Mouse (Mus musculus): ENCODE measurements around the gene 1700113H08Rik. TPM values are rescaled to one million over a fixed set of nuclear protein-coding genes. Genes with fewer than 3 reads are reported as not detected.

1700113H08Rik gene
- 0.21 TPM in 1 of 2 replicates, not detected in the other for polyA plus RNA-seq (2015; fragmentation: Nextera tagmentation; extraction: Ambion mirVana)

DNA sequence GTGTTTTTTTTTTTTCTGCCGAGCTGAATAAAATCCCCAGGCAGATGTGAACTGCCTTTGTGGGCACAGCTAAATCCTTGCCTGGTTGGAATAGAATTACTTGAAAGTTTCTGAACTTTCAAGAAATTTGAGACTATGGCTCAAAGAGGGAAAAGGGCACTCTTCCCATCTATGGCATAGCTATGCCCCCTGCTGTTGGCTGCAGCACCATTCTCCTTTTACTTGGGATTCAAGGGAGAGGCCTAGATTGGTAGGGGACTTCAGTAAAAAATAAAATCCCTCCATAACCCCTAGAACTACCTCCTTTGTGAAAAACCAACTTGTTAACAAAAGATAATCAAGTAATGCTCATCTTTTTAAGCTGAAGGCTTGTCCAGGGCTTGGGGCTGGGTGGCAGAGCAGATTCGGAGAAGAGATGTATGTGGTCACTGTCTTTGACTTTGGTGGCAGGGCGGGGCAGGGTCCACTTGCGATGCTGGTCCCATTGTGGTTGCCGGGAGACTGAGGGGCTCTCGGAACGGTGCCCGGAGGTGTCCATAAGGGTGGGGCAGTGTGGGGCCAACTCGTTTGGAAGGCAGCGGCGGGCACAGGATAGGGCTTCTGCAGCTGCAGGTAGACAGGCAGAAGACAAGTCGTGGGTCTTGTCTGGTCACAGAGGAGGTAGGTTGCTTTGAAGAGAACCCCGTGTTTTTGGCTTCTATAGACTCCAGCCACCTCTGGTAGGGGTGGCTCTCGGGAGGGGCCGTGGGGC, at the start of gene 1700113H08Rik:
1700113H08Rik (plus strand) TSS at position 546 of the 751 bp plus-strand sequence.
- Histone ChIP-seq H3K36me3 (no peaks in the 10 kb centered on the region), H3K27me3 (0 out of 2 replicates have a peak, but pooled peaks cover 4% of the 10 kb centered on the region), H3K4me1 (replicated peaks) (peaks cover 16% of the 10 kb centered on the region), H3K4me3 (peak within 1 kb of the TSS; percentile 52), H3K9ac (peak within 1 kb of the TSS; percentile 46), H3K27ac (replicated peaks) (peak within 1 kb of the TSS; percentile 80), H3K9me3 (no peaks in the 10 kb centered on the region), H3K4me2 (peak within 1 kb of the TSS; percentile 82)
- WGBS = 3% methylated on average over 15 of the region's 15 CpGs
- ATAC-seq (ENCODE audit: low FRiP score, low read depth) = 0 out of 2 replicates have a peak, but pooled peaks have one; percentile 10

DNA sequence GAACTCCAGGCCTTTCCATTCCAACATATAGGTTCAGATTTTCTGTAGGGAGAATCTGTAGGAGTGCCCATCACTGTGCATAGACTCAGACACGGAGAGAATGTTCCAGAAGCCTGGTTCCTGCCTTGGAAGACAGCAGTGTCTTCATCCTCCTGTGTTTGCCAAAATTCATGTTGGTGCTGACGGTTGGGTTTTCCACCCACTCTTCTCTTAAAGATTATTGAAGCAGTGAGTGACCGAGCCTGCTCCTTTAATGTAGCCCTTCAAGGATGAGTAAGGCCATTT, 49.7 kb upstream of the 1700113H08Rik start:
- Histone ChIP-seq H3K27me3 (no peaks in the 10 kb centered on the region), H3K4me1 (replicated peaks) (no peaks in the 10 kb centered on the region), H3K4me2 (no peak overlapping the region), H3K36me3 (no peaks in the 10 kb centered on the region), H3K27ac (replicated peaks) (no peak overlapping the region), H3K9ac (no peak overlapping the region), H3K9me3 (no peaks in the 10 kb centered on the region), H3K4me3 (no peak overlapping the region)
- WGBS = 89% methylated on average over 3 of the region's 3 CpGs
- ATAC-seq (ENCODE audit: low FRiP score, low read depth) = no peak

DNA sequence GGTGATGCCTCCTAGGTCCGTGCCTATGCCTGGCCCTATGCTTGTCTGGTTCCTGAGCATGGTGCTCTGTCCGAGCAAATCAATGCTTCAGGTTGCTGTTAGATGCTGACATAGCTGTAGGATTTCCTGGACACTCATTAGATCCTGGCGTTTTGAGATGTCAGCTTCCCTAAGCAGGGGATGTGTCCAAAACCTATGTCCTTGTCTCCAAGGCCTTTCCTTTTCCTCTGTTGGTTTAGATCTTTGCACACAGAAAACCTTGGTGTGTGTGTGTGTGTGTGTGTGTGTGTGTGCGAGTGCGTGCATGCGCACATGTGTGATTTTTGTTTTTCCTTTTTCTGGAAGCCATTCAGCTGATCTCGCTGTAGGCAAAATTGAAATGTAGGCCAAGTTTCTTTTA, 45.8 kb upstream of the 1700113H08Rik start:
- Histone ChIP-seq H3K4me1 (replicated peaks) (0 out of 2 replicates have a peak, but pooled peaks cover 5% of the 10 kb centered on the region), H3K4me2 (no peak overlapping the region), H3K27ac (replicated peaks) (no peak overlapping the region), H3K9ac (no peak overlapping the region), H3K36me3 (no peaks in the 10 kb centered on the region), H3K4me3 (no peak overlapping the region), H3K27me3 (no peaks in the 10 kb centered on the region), H3K9me3 (no peaks in the 10 kb centered on the region)
- ATAC-seq (ENCODE audit: low FRiP score, low read depth) = no peak
- 94% methylated on average over 7 of the region's 7 CpGs for WGBS

GRCm38 (mm10) chr10:87014391-87014965, 43.4 kb upstream of the 1700113H08Rik start:
- Histone ChIP-seq H3K9ac (no peak overlapping the region), H3K27me3 (no peaks in the 10 kb centered on the region), H3K27ac (replicated peaks) (no peak overlapping the region), H3K9me3 (no peaks in the 10 kb centered on the region), H3K4me1 (replicated peaks) (0 out of 2 replicates have a peak, but pooled peaks cover 5% of the 10 kb centered on the region), H3K4me2 (no peak overlapping the region), H3K36me3 (no peaks in the 10 kb centered on the region), H3K4me3 (no peak overlapping the region)
- ATAC-seq (ENCODE audit: low FRiP score, low read depth) = no peak
- WGBS = 62% methylated on average over 7 of the region's 7 CpGs

DNA sequence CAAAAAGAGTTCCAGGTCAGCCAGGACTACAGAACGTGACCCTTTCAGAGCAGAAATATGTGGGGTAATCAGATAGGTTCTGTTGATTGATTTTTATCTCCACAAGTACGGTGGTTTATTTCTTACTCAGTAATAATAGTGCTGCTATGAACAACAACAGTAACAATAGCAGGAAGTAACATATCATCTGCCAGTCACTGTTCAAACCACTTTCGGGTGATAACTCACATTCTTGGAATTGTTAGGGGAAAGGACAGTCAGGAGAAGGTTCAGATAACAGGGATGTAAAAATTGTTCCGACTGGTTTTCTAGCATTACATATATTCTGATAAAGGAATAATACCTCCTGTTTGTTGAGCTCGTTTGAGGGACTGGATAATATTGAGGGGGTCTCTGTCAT, 42.4 kb upstream of the 1700113H08Rik start:
- H3K27ac ChIP-seq (replicated peaks) = no peak overlapping the region

GRCm38 (mm10) chr10:87016151-87016692, 41.6 kb upstream of the 1700113H08Rik start:
- Histone ChIP-seq H3K4me3 (no peak overlapping the region), H3K4me2 (no peak overlapping the region)

More for the DNA sequence above, 42.4 kb upstream of the 1700113H08Rik start:
- WGBS = 73% methylated on average over 5 of the region's 5 CpGs
- H3K4me1 ChIP-seq (replicated peaks) = 0 out of 2 replicates have a peak, but pooled peaks cover 5% of the 10 kb centered on the region
- no peaks in the 10 kb centered on the region for H3K36me3 ChIP-seq
- no peak overlapping the region for H3K4me2 ChIP-seq
- H3K4me3 ChIP-seq = no peak overlapping the region
- no peak overlapping the region for H3K9ac ChIP-seq
- H3K27me3 ChIP-seq = 0 out of 2 replicates have a peak, but pooled peaks cover 2% of the 10 kb centered on the region
- ATAC-seq (ENCODE audit: low FRiP score, low read depth) = no peak
- no peaks in the 10 kb centered on the region for H3K9me3 ChIP-seq

DNA sequence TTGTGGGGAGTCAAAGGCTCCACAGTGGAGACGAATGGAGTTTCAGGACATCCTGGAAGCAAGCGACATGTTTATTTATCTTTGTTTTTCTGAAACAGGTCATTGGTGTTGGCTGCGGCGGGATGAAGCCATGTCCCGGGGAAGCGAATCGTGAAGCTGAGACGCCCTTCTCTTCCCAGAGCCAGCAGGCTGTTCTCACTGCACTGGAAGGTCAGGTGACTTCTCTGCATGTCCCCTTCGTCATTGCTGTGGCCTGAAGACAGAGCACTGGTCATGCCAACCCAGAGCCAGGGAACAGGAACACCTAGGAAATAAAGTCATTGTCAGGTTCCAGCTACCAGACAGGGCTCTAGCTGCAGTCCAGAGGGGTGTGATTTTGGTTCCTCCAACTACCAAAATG, 39.0 kb upstream of the 1700113H08Rik start:
- Histone ChIP-seq H3K4me1 (replicated peaks) (0 out of 2 replicates have a peak, but pooled peaks cover 5% of the 10 kb centered on the region), H3K4me3 (no peak overlapping the region), H3K9ac (no peak overlapping the region), H3K27me3 (0 out of 2 replicates have a peak, but pooled peaks cover 2% of the 10 kb centered on the region), H3K27ac (replicated peaks) (no peak overlapping the region), H3K4me2 (no peak overlapping the region), H3K36me3 (no peaks in the 10 kb centered on the region), H3K9me3 (no peaks in the 10 kb centered on the region)
- 71% methylated on average over 9 of the region's 9 CpGs for WGBS
- ATAC-seq (ENCODE audit: low FRiP score, low read depth) = no peak

More at GRCm38 (mm10) chr10:87016151-87016692, 41.6 kb upstream of the 1700113H08Rik start:
- 0 out of 2 replicates have a peak, but pooled peaks have one; percentile 34 for ATAC-seq (ENCODE audit: low FRiP score, low read depth)
- Histone ChIP-seq H3K4me1 (replicated peaks) (0 out of 2 replicates have a peak, but pooled peaks cover 5% of the 10 kb centered on the region), H3K9ac (no peak overlapping the region), H3K27me3 (0 out of 2 replicates have a peak, but pooled peaks cover 2% of the 10 kb centered on the region), H3K36me3 (no peaks in the 10 kb centered on the region), H3K27ac (replicated peaks) (no peak overlapping the region), H3K9me3 (no peaks in the 10 kb centered on the region)
- WGBS = 12% methylated on average over 9 of the region's 9 CpGs

GRCm38 (mm10) chr10:87020711-87021110, 37.1 kb upstream of the 1700113H08Rik start:
- Histone ChIP-seq H3K4me2 (no peak overlapping the region), H3K4me1 (replicated peaks) (0 out of 2 replicates have a peak, but pooled peaks cover 5% of the 10 kb centered on the region), H3K27me3 (0 out of 2 replicates have a peak, but pooled peaks cover 2% of the 10 kb centered on the region), H3K36me3 (no peaks in the 10 kb centered on the region), H3K27ac (replicated peaks) (no peak overlapping the region), H3K9ac (no peak overlapping the region), H3K4me3 (no peak overlapping the region), H3K9me3 (no peaks in the 10 kb centered on the region)
- ATAC-seq (ENCODE audit: low FRiP score, low read depth) = 0 out of 2 replicates have a peak, but pooled peaks have one; percentile 60
- 61% methylated on average over 13 of the region's 16 CpGs for WGBS

- peak; percentile 93 for ATAC-seq (ENCODE audit: low FRiP score, low read depth)
These were observed 33.0 kb upstream of the 1700113H08Rik start for GRCm38 (mm10) chr10:87024884-87025283.

GRCm38 (mm10) chr10:87032768-87033167, 25.1 kb upstream of the 1700113H08Rik start:
- Histone ChIP-seq H3K4me3 (no peak overlapping the region), H3K4me1 (replicated peaks) (peaks cover 19% of the 10 kb centered on the region), H3K27ac (replicated peaks) (no peak overlapping the region), H3K9me3 (no peaks in the 10 kb centered on the region), H3K27me3 (no peaks in the 10 kb centered on the region), H3K36me3 (no peaks in the 10 kb centered on the region), H3K4me2 (no peak overlapping the region), H3K9ac (no peak overlapping the region)
- no peak for ATAC-seq (ENCODE audit: low FRiP score, low read depth)
- WGBS = 86% methylated on average over 8 of the region's 8 CpGs

More at GRCm38 (mm10) chr10:87024884-87025283, 33.0 kb upstream of the 1700113H08Rik start:
- Histone ChIP-seq H3K9ac (no peak overlapping the region), H3K27ac (replicated peaks) (no peak overlapping the region), H3K36me3 (no peaks in the 10 kb centered on the region), H3K9me3 (no peaks in the 10 kb centered on the region), H3K4me1 (replicated peaks) (no peaks in the 10 kb centered on the region), H3K4me3 (no peak overlapping the region), H3K27me3 (0 out of 2 replicates have a peak, but pooled peaks cover 2% of the 10 kb centered on the region), H3K4me2 (no peak overlapping the region)
- 1% methylated on average over 10 of the region's 10 CpGs for WGBS

- no peak overlapping the region for H3K27ac ChIP-seq (replicated peaks)
- no peaks in the 10 kb centered on the region for H3K27me3 ChIP-seq
These were observed 22.0 kb upstream of the 1700113H08Rik start for GRCm38 (mm10) chr10:87035866-87036265.

DNA sequence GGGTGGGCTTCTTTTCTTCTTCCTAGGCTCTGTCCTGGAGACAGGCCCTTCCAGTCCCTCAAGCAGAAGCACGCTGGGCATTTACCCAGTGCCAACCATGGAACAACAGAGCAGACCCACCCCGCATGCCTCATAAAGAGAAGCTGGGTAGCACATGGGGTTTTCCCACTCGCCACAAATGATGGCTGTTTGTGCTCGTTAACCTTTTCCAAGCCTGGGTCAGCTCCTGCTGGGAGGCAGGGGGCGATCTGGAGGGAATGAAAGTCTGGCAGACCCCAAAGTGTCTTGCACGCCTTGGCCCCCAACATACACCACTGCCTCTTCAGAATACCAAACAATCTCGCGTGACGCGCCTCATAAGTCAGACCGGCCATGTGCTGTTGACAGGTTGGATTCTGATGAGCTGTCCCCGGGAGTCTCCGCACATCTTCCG, 21.6 kb upstream of the 1700113H08Rik start:
- peaks cover 19% of the 10 kb centered on the region for H3K4me1 ChIP-seq (replicated peaks)
- H3K9ac ChIP-seq = no peak overlapping the region
- H3K4me3 ChIP-seq = no peak overlapping the region
- peak overlapping the region; percentile 25 for H3K4me2 ChIP-seq
- WGBS = 12% methylated on average over 14 of the region's 14 CpGs
- no peaks in the 10 kb centered on the region for H3K27me3 ChIP-seq
- H3K36me3 ChIP-seq = no peaks in the 10 kb centered on the region
- ATAC-seq (ENCODE audit: low FRiP score, low read depth) = peak; percentile 79
- H3K9me3 ChIP-seq = no peaks in the 10 kb centered on the region
- no peak overlapping the region for H3K27ac ChIP-seq (replicated peaks)

More at GRCm38 (mm10) chr10:87035866-87036265, 22.0 kb upstream of the 1700113H08Rik start:
- H3K4me3 ChIP-seq = no peak overlapping the region
- H3K9me3 ChIP-seq = no peaks in the 10 kb centered on the region
- no peak overlapping the region for H3K9ac ChIP-seq
- H3K4me2 ChIP-seq = peak overlapping the region; percentile 25
- peak; percentile 43 for ATAC-seq (ENCODE audit: low FRiP score, low read depth)
- peaks cover 19% of the 10 kb centered on the region for H3K4me1 ChIP-seq (replicated peaks)
- 13% methylated on average over 15 of the region's 15 CpGs for WGBS
- H3K36me3 ChIP-seq = no peaks in the 10 kb centered on the region
